Mouse (Mus musculus): ENCODE results near the gene Swt1.

The Swt1 gene

GRCm38 (mm10) chr1:151325328-151325727, 102.9 kb downstream of the Swt1 start:
- DNase-seq (ENCODE audit: inconsistent age in 2 of 2, low spot score in 1 of 2) = no peak

- DNase-seq (ENCODE audit: inconsistent age in 2 of 2, low spot score in 1 of 2) = no peak
Measured at GRCm38 (mm10) chr1:151320408-151320807, 107.8 kb downstream of the Swt1 start.

DNA sequence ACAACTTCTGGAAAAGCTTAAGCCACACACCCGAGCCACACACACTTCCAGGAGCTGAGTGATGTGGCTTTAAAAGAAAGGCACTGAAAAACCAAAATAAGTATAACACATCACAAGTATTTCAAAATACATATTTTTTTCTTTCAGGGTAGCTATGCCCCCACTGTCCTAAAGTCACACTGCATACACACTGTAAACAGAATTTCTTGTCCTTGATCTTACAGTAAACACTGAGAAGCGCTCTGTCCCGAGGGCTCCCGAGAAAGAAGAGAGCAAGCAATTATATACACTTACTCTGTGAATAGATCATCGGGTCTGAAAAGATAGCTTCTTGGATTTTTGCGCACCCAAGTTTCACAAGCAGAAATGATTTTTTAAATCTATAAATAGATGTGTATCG, 109.0 kb downstream of the Swt1 start:
- no peak for DNase-seq (ENCODE audit: inconsistent age in 2 of 2, low spot score in 1 of 2)
